Mouse (Mus musculus): Measurements from ENCODE around the gene Prrc2b.

The Prrc2b gene

GRCm38 (mm10) chr2:32162646-32163045 is 11.8 kb downstream of the Prrc2b start:
- no peak for DNase-seq

- no peak for DNase-seq
Measured at GRCm38 (mm10) chr2:32163057-32163456, 12.2 kb downstream of the Prrc2b start.

GRCm38 (mm10) chr2:32164503-32164902 is 13.6 kb downstream of the Prrc2b start:
- no peak for DNase-seq

- peak; percentile 73 for DNase-seq
Measured at GRCm38 (mm10) chr2:32165040-32165800, 14.3 kb downstream of the Prrc2b start.

- DNase-seq, result no peak
Measured at GRCm38 (mm10) chr2:32166581-32166980, 15.7 kb downstream of the Prrc2b start.

- DNase-seq, result no peak
Measured at GRCm38 (mm10) chr2:32167034-32167770, 16.3 kb downstream of the Prrc2b start.

GRCm38 (mm10) chr2:32167819-32168218 is 16.9 kb downstream of the Prrc2b start:
- DNase-seq, result peak; percentile 55

GRCm38 (mm10) chr2:32169292-32169691 is 18.4 kb downstream of the Prrc2b start:
- DNase-seq, result no peak

GRCm38 (mm10) chr2:32170010-32170409 is 19.1 kb downstream of the Prrc2b start:
- DNase-seq, result no peak

GRCm38 (mm10) chr2:32171658-32172433 is 21.0 kb downstream of the Prrc2b start:
- DNase-seq, result no peak

- DNase-seq, result peak; percentile 90
Measured at GRCm38 (mm10) chr2:32174170-32174741, 23.4 kb downstream of the Prrc2b start.

GRCm38 (mm10) chr2:32175051-32175466 is 24.2 kb downstream of the Prrc2b start:
- peak; percentile 46 for DNase-seq

GRCm38 (mm10) chr2:32175508-32175907 is 24.6 kb downstream of the Prrc2b start:
- peak; percentile 41 for DNase-seq

- DNase-seq, result no peak
Measured at GRCm38 (mm10) chr2:32176848-32177247, 26.0 kb downstream of the Prrc2b start.

- no peak for DNase-seq
Measured at GRCm38 (mm10) chr2:32177397-32178060, 26.6 kb downstream of the Prrc2b start.

- peak; percentile 41 for DNase-seq
Measured at GRCm38 (mm10) chr2:32179363-32179762, 28.5 kb downstream of the Prrc2b start.

- DNase-seq, result no peak
Measured at GRCm38 (mm10) chr2:32180127-32180526, 29.2 kb downstream of the Prrc2b start.

GRCm38 (mm10) chr2:32181364-32181763 is 30.5 kb downstream of the Prrc2b start:
- no peak for DNase-seq

GRCm38 (mm10) chr2:32182119-32182518 is 31.2 kb downstream of the Prrc2b start:
- no peak for DNase-seq

- DNase-seq, result peak; percentile 84
Measured at GRCm38 (mm10) chr2:32182676-32183296, 31.9 kb downstream of the Prrc2b start.

- no peak for DNase-seq
Measured at GRCm38 (mm10) chr2:32187019-32187551, 36.2 kb downstream of the Prrc2b start.

- DNase-seq, result no peak
Measured at GRCm38 (mm10) chr2:32187649-32188048, 36.8 kb downstream of the Prrc2b start.
